Mouse (Mus musculus) myocyte (in vitro differentiated cells): ENCODE results near the gene Vim.

Experiments
- E2F4 ChIP-seq: IDR thresholded peaks from one replicate; pipeline ENCODE4 v1.6.1; 2011; ENCODE audit warnings: mild to moderate bottlenecking, control low read depth, moderate library complexity; ENCODE audit not compliant: insufficient read depth
- MAX ChIP-seq: IDR thresholded peaks from one replicate; pipeline ENCODE4 v1.6.1; 2011; ENCODE audit warnings: low read depth, mild to moderate bottlenecking, control low read depth
- MYOD1 ChIP-seq, 3 experiments: IDR thresholded peaks; one replicate each; pipeline ENCODE4 v1.6.1; 2011; ENCODE audit warnings: control low read depth in 2 of 3, low read depth in 2 of 3, mild to moderate bottlenecking in 2 of 3, moderate library complexity in 1 of 3; ENCODE audit not compliant: insufficient read length in 2 of 3, control insufficient read depth in 1 of 3
- POLR2A ChIP-seq: IDR thresholded peaks from one replicate; pipeline ENCODE4 v1.6.1; 2011; ENCODE audit warnings: low read depth, mild to moderate bottlenecking, control low read depth, moderate library complexity; ENCODE audit not compliant: insufficient read length
- TCF12 ChIP-seq: IDR thresholded peaks from one replicate; pipeline ENCODE4 v1.6.1; 2011; ENCODE audit warnings: mild to moderate bottlenecking, control low read depth; ENCODE audit not compliant: poor library complexity, insufficient read depth, severe bottlenecking
- TCF3 ChIP-seq: IDR thresholded peaks from one replicate; pipeline ENCODE4 v1.6.1; 2011; ENCODE audit warnings: low read depth, control low read depth; ENCODE audit not compliant: insufficient read length
- USF1 ChIP-seq: IDR thresholded peaks from one replicate; pipeline ENCODE4 v1.6.1; 2011; ENCODE audit warnings: low read depth, mild to moderate bottlenecking, control low read depth, moderate library complexity

GRCm38 (mm10) chr2:13596965-13597656, 23.4 kb downstream of the Vim start:
- no peak for TF ChIP-seq POLR2A
- TF ChIP-seq E2F4: no peak
- TF ChIP-seq MAX: no peak
- no peak for TF ChIP-seq MYOD1 (IDR thresholded peaks at IDR 0.05; ENCODE audit: control insufficient read depth in 1 of 3, insufficient read length in 2 of 3, low read depth in 2 of 3)
- TF ChIP-seq TCF12: no peak
- TF ChIP-seq USF1: no peak
- no peak for TF ChIP-seq TCF3
